Mouse (Mus musculus) lung, postnatal 0 days (tissue): ENCODE measurements at regions not wholly inside any gene's neighbourhood (a gene's known extent, or its start where the extent isn't known, plus 50 kb on each side); places are given as distances from the start of the nearest gene placed in this dataset.

Experiments used
- ATAC-seq: fragments of 200-750 bp; cut with Nextera tagmentation; 2 replicates; pipeline ENCODE4 v1.8.0; 2017; ENCODE audit warnings: moderate library complexity
- DNase-seq: peaks from one replicate; pipeline ENCODE4 v3.0.0-alpha.2; 2016; ENCODE audit warnings: low spot score
- H3K27ac ChIP-seq: fragments of 300-500 bp; sonication (generic); 2 replicates; pipeline ENCODE4 v1.5.1; 2014; ENCODE audit warnings: antibody characterized with exemption, mild to moderate bottlenecking, low read length, mixed read lengths
- H3K27me3 ChIP-seq: fragments of 300-500 bp; sonication (generic); replicated peaks from 2 replicates; pipeline ENCODE4 v1.6.1; 2014; ENCODE audit warnings: low read length, mixed read lengths; ENCODE audit not compliant: insufficient read depth
- H3K36me3 ChIP-seq: fragments of 300-500 bp; sonication (generic); 2 replicates; pipeline ENCODE4 v1.6.1; 2014; ENCODE audit warnings: low read length, mixed read lengths; ENCODE audit not compliant: insufficient read depth
- H3K4me1 ChIP-seq: fragments of 300-500 bp; sonication (generic); 2 replicates; pipeline ENCODE4 v1.6.1; 2014; ENCODE audit warnings: antibody characterized with exemption, low read depth, low read length, mixed read lengths; ENCODE audit not compliant: insufficient read depth
- H3K4me2 ChIP-seq: fragments of 300-500 bp; sonication (generic); replicated peaks from 2 replicates; pipeline ENCODE4 v1.6.1; 2014; ENCODE audit warnings: low read depth, mild to moderate bottlenecking, low read length, moderate library complexity, mixed read lengths
- H3K4me3 ChIP-seq: fragments of 300-500 bp; sonication (generic); 2 replicates; pipeline ENCODE4 v1.5.1; 2014; ENCODE audit warnings: low read depth, low read length
- H3K9ac ChIP-seq: fragments of 300-500 bp; sonication (generic); replicated peaks from 2 replicates; pipeline ENCODE4 v1.6.1; 2014; ENCODE audit warnings: low read depth, mild to moderate bottlenecking
- H3K9me3 ChIP-seq: fragments of 300-500 bp; sonication (generic); 2 replicates; pipeline ENCODE4 v1.6.1; 2016; ENCODE audit warnings: low read length, mixed read lengths
- CTCF ChIP-seq: IDR thresholded peaks from 2 replicates; pipeline ENCODE4 v1.5.1; 2016; ENCODE audit warnings: antibody characterized with exemption, mild to moderate bottlenecking
- EP300 ChIP-seq: IDR thresholded peaks from 2 replicates; pipeline ENCODE4 v1.6.1; 2016; ENCODE audit warnings: antibody characterized with exemption, mild to moderate bottlenecking, control low read depth
- WGBS: fragments of 180-500 bp; shearing (Covaris S2); extraction: QIAGEN DNeasy Blood & Tissue Kit; methylation state at CpG from one replicate; pipeline ENCODE4 v1.1.7; 2014; 5-methylcytosine and 5-hydroxymethylcytosine counted together

DNA sequence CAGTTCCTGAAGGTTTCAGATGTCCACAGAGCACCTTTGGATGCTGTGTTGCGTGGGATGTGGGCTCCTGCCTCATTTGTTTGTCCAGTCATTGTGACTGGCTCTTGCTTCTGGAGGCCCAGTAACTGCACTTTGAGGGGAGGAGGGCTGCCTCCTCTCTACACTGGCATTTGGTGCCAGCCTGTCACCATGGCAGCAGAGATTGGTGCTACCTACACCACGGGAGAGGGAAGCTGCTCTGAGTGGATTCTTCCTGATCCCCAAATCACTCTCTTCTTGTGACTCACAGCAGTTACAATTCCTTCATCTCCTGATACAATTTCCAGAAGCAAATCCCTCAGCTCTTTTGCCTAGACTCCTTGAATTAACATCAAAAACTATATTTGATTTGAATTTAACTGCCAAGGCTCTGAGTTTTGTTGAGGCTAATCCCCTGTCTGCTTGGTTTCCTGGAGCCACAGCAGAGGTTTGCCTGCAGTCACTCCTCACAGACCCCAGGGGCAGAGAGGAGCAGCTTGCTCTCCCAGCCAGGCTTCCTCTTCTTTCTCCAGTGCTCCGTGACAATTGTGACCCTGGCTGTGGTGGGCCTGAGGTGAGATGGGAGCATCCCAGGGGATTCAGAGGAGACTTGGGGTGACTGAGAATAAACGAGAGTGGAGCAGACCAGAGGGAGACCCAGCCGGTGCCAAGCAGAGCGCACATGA, 145.7 kb downstream of the Tpra1 start:
- H3K27me3 ChIP-seq, result no peaks in the 10 kb centered on the region
- DNase-seq (no peak), ATAC-seq (no peak)
- WGBS, result 49% methylated on average over 6 of the region's 6 CpGs
- H3K27ac ChIP-seq, result no peak overlapping the region
- H3K36me3 ChIP-seq, result no peaks in the 10 kb centered on the region
- no peak overlapping the region for H3K4me2 ChIP-seq
- no peaks in the 10 kb centered on the region for H3K4me1 ChIP-seq
- no peaks in the 10 kb centered on the region for H3K9me3 ChIP-seq
- TF ChIP-seq EP300 (no peak), CTCF (no peak)
- no peak overlapping the region for H3K9ac ChIP-seq
- no peak overlapping the region for H3K4me3 ChIP-seq

DNA sequence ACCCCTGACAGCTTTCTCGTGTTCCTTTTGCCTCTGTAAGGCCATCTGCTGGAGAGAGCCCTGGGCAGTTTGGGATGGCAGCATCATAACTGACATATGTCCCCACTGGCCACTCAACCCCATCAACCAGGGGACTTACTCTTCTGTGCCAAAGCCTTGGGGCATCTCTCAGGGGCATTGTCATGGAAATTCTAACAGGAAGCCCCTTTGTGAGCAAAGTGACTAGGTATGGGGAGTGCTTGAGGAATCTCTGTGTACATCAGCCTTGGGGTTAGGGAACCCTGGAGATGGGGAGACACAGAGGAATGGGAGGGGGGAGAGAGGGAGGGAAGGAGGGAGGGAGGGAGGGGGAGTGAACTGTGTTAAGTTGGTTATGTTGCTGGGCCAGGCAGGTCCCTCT, 147.2 kb downstream of the Tpra1 start:
- H3K9me3 ChIP-seq, result no peaks in the 10 kb centered on the region
- H3K4me2 ChIP-seq, result no peak overlapping the region
- no peaks in the 10 kb centered on the region for H3K27me3 ChIP-seq
- no peaks in the 10 kb centered on the region for H3K36me3 ChIP-seq
- TF ChIP-seq CTCF, result no peak
- TF ChIP-seq EP300, result no peak
- ATAC-seq (no peak), DNase-seq (no peak)
- H3K4me1 ChIP-seq, result no peaks in the 10 kb centered on the region
- no peak overlapping the region for H3K27ac ChIP-seq
- 58% methylated on average over 1 of the region's 1 CpGs for WGBS
- no peak overlapping the region for H3K9ac ChIP-seq
- no peak overlapping the region for H3K4me3 ChIP-seq

DNA sequence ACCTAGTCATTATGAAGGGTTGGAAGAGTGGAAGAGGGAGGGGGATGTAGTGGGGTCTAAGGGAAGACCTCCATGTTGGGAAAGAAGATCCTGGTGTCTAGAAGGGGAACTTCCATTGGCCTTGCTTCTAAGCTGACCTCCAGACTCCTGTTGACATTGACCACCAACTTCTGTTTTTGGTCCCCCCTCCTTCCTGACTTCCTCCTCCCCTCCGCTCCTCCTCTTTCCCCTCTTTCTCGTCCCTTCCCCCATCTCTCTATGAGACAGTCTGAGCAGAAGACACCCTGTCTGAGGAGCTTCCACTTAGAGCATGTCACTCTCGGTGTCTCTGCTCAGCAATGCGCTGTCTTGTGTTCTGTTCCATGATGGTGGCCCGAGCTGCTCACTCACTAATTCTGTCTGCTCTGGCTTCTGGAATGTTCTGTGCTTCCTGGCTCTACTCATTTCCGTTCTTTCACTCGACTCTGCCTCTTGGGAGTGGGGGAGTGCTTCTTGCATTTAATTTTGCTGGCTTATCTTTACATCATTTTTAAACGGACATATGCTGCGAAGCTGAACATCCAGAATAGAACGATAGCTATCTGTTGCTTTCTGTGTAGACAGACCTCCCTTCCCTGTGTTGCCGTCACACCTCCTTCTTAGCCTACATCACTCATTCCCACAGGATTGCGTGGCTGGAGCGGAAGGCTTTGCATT, 148.7 kb downstream of the Tpra1 start:
- no peaks in the 10 kb centered on the region for H3K4me1 ChIP-seq
- H3K27ac ChIP-seq, result no peak overlapping the region
- TF ChIP-seq EP300, result no peak
- no peak for TF ChIP-seq CTCF
- H3K9ac ChIP-seq, result no peak overlapping the region
- H3K9me3 ChIP-seq, result no peaks in the 10 kb centered on the region
- DNase-seq (no peak), ATAC-seq (no peak)
- no peaks in the 10 kb centered on the region for H3K36me3 ChIP-seq
- no peak overlapping the region for H3K4me2 ChIP-seq
- WGBS, result 78% methylated on average over 13 of the region's 13 CpGs
- H3K4me3 ChIP-seq, result no peak overlapping the region
- H3K27me3 ChIP-seq, result no peaks in the 10 kb centered on the region

- H3K9ac ChIP-seq, result no peak overlapping the region
These were observed 150.9 kb downstream of the Tpra1 start for GRCm38 (mm10) chr6:89052758-89053460.

DNA sequence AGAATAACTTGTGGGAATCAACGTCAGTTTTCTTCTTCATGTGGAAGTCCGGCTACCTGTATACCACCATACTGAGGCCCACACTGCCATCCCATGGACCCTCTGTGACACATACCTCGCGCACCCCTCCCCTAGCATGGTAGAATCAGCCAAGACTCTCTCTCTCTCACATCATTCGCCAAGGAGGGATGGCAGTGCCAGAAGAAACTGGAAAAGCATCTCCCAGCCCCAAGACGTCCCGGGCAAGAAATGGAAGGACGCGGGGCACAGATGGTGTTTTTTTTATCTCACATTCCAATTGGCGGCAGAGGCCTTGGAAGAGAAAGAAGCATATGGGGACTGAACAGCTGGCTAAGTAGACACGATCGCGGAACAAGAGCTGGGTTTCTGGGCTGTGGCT, 152.0 kb downstream of the Tpra1 start:
- no peak overlapping the region for H3K27ac ChIP-seq
- no peaks in the 10 kb centered on the region for H3K9me3 ChIP-seq
- no peak for TF ChIP-seq EP300
- TF ChIP-seq CTCF, result no peak
- no peaks in the 10 kb centered on the region for H3K36me3 ChIP-seq
- H3K4me3 ChIP-seq, result no peak overlapping the region
- WGBS, result 76% methylated on average over 13 of the region's 13 CpGs
- H3K27me3 ChIP-seq, result no peaks in the 10 kb centered on the region
- H3K4me2 ChIP-seq, result no peak overlapping the region
- DNase-seq (no peak), ATAC-seq (no peak)
- no peak overlapping the region for H3K9ac ChIP-seq
- H3K4me1 ChIP-seq, result no peaks in the 10 kb centered on the region

More at GRCm38 (mm10) chr6:89052758-89053460, 150.9 kb downstream of the Tpra1 start:
- DNase-seq, result no peak
- 79% methylated on average over 9 of the region's 9 CpGs for WGBS
- no peak for ATAC-seq
- Histone ChIP-seq H3K9me3 (no peaks in the 10 kb centered on the region), H3K36me3 (no peaks in the 10 kb centered on the region), H3K4me1 (no peaks in the 10 kb centered on the region), H3K27me3 (no peaks in the 10 kb centered on the region), H3K4me3 (no peak overlapping the region), H3K27ac (no peak overlapping the region), H3K4me2 (no peak overlapping the region)
- TF ChIP-seq EP300 (no peak), CTCF (no peak)

DNA sequence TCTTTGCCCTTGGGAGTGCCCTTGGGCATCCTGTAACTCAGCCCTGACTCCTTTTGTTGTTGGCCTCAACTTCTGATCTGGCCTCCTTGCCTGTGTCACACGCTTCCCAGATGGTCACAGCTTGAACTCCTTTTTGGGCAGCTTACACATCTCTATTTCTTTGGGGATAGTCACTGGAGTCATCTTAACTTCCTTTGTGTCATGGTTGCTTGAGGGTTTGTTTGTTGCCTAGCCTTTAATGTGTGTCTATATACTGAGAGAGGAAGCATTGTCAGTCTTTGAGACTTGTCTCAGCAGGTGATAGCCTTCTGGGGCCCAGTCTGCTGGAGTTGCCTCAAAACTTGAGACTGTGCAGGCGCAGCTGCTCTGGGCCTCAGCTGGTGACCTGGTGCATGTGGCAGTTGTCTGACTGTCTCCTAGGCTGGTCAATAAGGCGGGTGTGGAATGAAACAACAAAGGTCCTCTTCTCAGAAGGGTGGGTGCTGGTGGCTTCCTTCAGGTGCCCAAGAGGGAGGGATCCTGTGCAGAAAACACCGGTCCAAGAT, 157.5 kb downstream of the Tpra1 start:
- H3K27me3 ChIP-seq, result no peaks in the 10 kb centered on the region
- H3K4me2 ChIP-seq, result no peak overlapping the region
- no peak for TF ChIP-seq EP300
- ATAC-seq (no peak), DNase-seq (no peak)
- no peak overlapping the region for H3K9ac ChIP-seq
- 68% methylated on average over 4 of the region's 4 CpGs for WGBS
- H3K4me3 ChIP-seq, result no peak overlapping the region
- H3K27ac ChIP-seq, result no peak overlapping the region
- H3K4me1 ChIP-seq, result no peaks in the 10 kb centered on the region
- no peaks in the 10 kb centered on the region for H3K9me3 ChIP-seq
- no peaks in the 10 kb centered on the region for H3K36me3 ChIP-seq
